Mouse (Mus musculus) forebrain, embryonic 12.5 days (tissue): Measurements from ENCODE around the gene 1600002K03Rik. TPM values are rescaled to one million over a fixed set of nuclear protein-coding genes. Genes with fewer than 3 reads are reported as not detected.
A peak's percentile ranks its signal among the peaks of the same experiment; 100 is the strongest.

Experiments used
- ATAC-seq: fragments of 200-750 bp; cut with Nextera tagmentation; 2 replicates; pipeline ENCODE4 v1.8.0; 2017; ENCODE audit warnings: moderate TSS enrichment; ENCODE audit not compliant: low FRiP score
- H3K27ac ChIP-seq: fragments of 300-500 bp; sonication (generic); 2 replicates; pipeline ENCODE4 v1.5.1; 2016; ENCODE audit warnings: mild to moderate bottlenecking
- H3K27me3 ChIP-seq: fragments of 300-500 bp; sonication (generic); 2 replicates; pipeline ENCODE4 v1.6.1; 2016; ENCODE audit warnings: mild to moderate bottlenecking
- H3K36me3 ChIP-seq: fragments of 300-500 bp; sonication (generic); replicated peaks from 2 replicates; pipeline ENCODE4 v1.6.1; 2016; ENCODE audit warnings: mild to moderate bottlenecking
- H3K4me1 ChIP-seq: fragments of 300-500 bp; sonication (generic); 2 replicates; pipeline ENCODE4 v1.6.1; 2016
- H3K4me2 ChIP-seq: fragments of 300-500 bp; sonication (generic); 2 replicates; pipeline ENCODE4 v1.6.1; 2016; ENCODE audit warnings: mild to moderate bottlenecking, moderate library complexity
- H3K4me3 ChIP-seq: fragments of 300-500 bp; sonication (generic); replicated peaks from 2 replicates; pipeline ENCODE4 v1.5.1; 2016; ENCODE audit warnings: mild to moderate bottlenecking
- H3K9ac ChIP-seq: fragments of 300-500 bp; sonication (generic); 2 replicates; pipeline ENCODE4 v1.6.1; 2016; ENCODE audit warnings: mild to moderate bottlenecking
- H3K9me3 ChIP-seq: fragments of 300-500 bp; sonication (generic); 2 replicates; pipeline ENCODE4 v1.6.1; 2016
- WGBS: fragments of 180-500 bp; shearing (Covaris S2); methylation state at CpG from one replicate; pipeline ENCODE4 v1.1.7; 2016; 5-methylcytosine and 5-hydroxymethylcytosine counted together
- polyA plus RNA-seq: library from polyadenylated mRNA; unstranded; fragments of >200 nt; fragmentation: Nextera tagmentation; extraction: Ambion mirVana; gene quantifications from 2 replicates; pipeline ENCODE4 v1.2.1, GENCODE M21; 2016

The 1600002K03Rik gene
- polyA plus RNA-seq, 1 experiment from 2014 or later: 11.1 TPM

- WGBS: 65% methylated on average over 15 of the region's 15 CpGs
- Histone ChIP-seq H3K4me2 (no peak overlapping the region), H3K27me3 (peaks cover 47% of the 10 kb centered on the region), H3K36me3 (peaks cover 30% of the 10 kb centered on the region), H3K4me3 (no peak overlapping the region), H3K9ac (0 out of 2 replicates have a peak overlapping the region, but pooled peaks have one; percentile 36), H3K9me3 (no peaks in the 10 kb centered on the region), H3K27ac (no peak overlapping the region), H3K4me1 (peaks cover 55% of the 10 kb centered on the region)
- ATAC-seq: no peak
These were observed 15.8 kb downstream of the 1600002K03Rik start for GRCm38 (mm10) chr10:80188453-80189024.

- H3K27ac ChIP-seq: peak overlapping the region; percentile 85
- H3K4me3 ChIP-seq: peak overlapping the region; percentile 45
- peaks cover 47% of the 10 kb centered on the region for H3K27me3 ChIP-seq
- H3K4me2 ChIP-seq: peak overlapping the region; percentile 74
- peak; percentile 57; the same call in 1 of the 2 replicates for ATAC-seq
- peaks cover 30% of the 10 kb centered on the region for H3K36me3 ChIP-seq
- H3K4me1 ChIP-seq: peaks cover 67% of the 10 kb centered on the region
- peak overlapping the region; percentile 74 for H3K9ac ChIP-seq
- 2% methylated on average over 21 of the region's 21 CpGs for WGBS
- H3K9me3 ChIP-seq: no peaks in the 10 kb centered on the region
These were observed 17.3 kb downstream of the 1600002K03Rik start for GRCm38 (mm10) chr10:80189999-80190398.

GRCm38 (mm10) chr10:80190491-80191051 lies 17.8 kb downstream of the 1600002K03Rik start:
- under 1% methylated on average over 48 of the region's 48 CpGs for WGBS
- Histone ChIP-seq H3K9ac (peak overlapping the region; percentile 74), H3K4me3 (peak overlapping the region; percentile 45), H3K27me3 (peaks cover 47% of the 10 kb centered on the region), H3K4me1 (peaks cover 65% of the 10 kb centered on the region), H3K27ac (peak overlapping the region; percentile 85), H3K9me3 (no peaks in the 10 kb centered on the region), H3K4me2 (peak overlapping the region; percentile 74), H3K36me3 (peaks cover 30% of the 10 kb centered on the region)
- peak; percentile 55 for ATAC-seq

DNA sequence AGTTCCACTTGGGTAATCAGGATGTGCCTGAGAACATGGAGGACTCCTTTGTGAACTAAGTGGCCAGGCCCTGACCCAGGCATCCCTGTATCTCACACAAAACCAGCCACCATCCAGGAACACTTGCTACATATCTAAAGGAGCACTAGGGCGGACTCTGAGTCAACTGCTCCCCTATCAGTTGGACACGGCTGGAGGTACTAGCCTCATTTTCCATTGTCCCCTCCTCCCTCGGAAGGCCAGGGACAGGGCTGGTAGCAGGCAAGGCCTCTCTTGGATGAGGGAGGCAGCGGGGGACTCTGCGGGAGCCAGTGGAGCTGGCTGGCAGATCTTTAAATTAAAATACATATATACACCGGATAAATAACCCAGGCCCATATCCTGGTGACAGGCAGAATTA lies 21.2 kb downstream of the 1600002K03Rik start:
- Histone ChIP-seq H3K4me1 (peaks cover 74% of the 10 kb centered on the region), H3K36me3 (peaks cover 3% of the 10 kb centered on the region), H3K9me3 (no peaks in the 10 kb centered on the region), H3K9ac (no peak overlapping the region), H3K27ac (peak overlapping the region; percentile 78), H3K4me3 (no peak overlapping the region), H3K4me2 (no peak overlapping the region), H3K27me3 (peaks cover 34% of the 10 kb centered on the region)
- WGBS: 41% methylated on average over 6 of the region's 6 CpGs
- ATAC-seq: no peak

- Histone ChIP-seq H3K4me1 (peaks cover 71% of the 10 kb centered on the region), H3K9me3 (no peaks in the 10 kb centered on the region), H3K27me3 (peaks cover 31% of the 10 kb centered on the region), H3K36me3 (no peaks in the 10 kb centered on the region), H3K4me2 (no peak overlapping the region), H3K4me3 (no peak overlapping the region), H3K9ac (no peak overlapping the region), H3K27ac (peak overlapping the region; percentile 78)
- no peak for ATAC-seq
- WGBS: 7% methylated on average over 8 of the region's 8 CpGs
These were observed 21.7 kb downstream of the 1600002K03Rik start for GRCm38 (mm10) chr10:80194441-80194840.

- WGBS: 85% methylated on average over 1 of the region's 1 CpGs
- Histone ChIP-seq H3K4me2 (no peak overlapping the region), H3K36me3 (no peaks in the 10 kb centered on the region), H3K9me3 (no peaks in the 10 kb centered on the region), H3K4me3 (no peak overlapping the region), H3K9ac (no peak overlapping the region), H3K27me3 (peaks cover 20% of the 10 kb centered on the region; the same call in 1 of the 2 replicates), H3K27ac (no peak overlapping the region), H3K4me1 (peaks cover 65% of the 10 kb centered on the region)
- ATAC-seq: no peak
These were observed 23.4 kb downstream of the 1600002K03Rik start for GRCm38 (mm10) chr10:80196167-80196566.

DNA sequence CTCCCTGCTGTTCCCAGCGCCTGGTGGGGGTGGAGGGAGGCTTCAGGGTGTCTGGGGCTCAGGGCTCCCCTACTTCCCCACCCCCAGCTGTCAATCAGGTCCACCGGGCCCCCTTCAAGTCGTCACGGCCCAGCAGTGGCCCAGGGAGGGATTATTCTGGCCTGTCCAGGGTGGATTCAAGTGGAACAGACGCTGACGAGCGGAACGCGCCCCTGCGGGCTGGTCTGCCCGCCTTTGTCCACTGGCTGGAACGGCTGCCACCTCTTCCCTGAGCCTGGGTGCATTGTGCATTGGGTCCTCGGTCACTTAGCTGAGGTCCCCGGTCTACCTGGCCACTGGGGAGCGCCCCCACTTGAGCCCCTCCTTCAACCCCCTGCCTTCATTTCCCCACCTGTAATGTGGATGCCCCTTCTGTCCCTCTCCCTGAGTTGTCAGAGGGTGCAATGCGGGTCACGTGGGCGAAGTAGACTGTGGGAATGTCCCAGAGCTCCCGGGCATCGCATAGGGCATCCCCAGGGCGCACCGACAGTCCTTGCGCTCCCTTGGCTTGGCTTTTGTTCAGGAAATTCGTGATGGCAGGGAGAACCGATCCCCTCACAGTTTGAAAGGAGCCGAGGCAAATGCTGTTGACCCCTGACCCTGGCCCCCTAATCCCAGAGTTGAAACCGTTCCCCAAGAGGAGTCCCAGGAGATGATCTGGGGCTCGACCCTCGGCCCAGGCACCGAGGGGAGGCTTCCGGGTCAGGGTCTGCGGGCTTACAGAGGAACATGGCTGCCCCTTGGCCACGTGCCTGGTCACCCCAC lies 24.2 kb downstream of the 1600002K03Rik start:
- Histone ChIP-seq H3K9ac (peak overlapping the region; percentile 33; the same call in 1 of the 2 replicates), H3K4me2 (no peak overlapping the region), H3K4me1 (peaks cover 59% of the 10 kb centered on the region), H3K4me3 (no peak overlapping the region), H3K36me3 (no peaks in the 10 kb centered on the region), H3K9me3 (no peaks in the 10 kb centered on the region), H3K27me3 (peaks cover 19% of the 10 kb centered on the region; the same call in 1 of the 2 replicates), H3K27ac (no peak overlapping the region)
- ATAC-seq: no peak
- 33% methylated on average over 33 of the region's 33 CpGs for WGBS

GRCm38 (mm10) chr10:80199440-80200008 lies 26.8 kb downstream of the 1600002K03Rik start:
- Histone ChIP-seq H3K4me3 (no peak overlapping the region), H3K27me3 (peaks cover 10% of the 10 kb centered on the region; the same call in 1 of the 2 replicates)
- 55% methylated on average over 3 of the region's 3 CpGs for WGBS

DNA sequence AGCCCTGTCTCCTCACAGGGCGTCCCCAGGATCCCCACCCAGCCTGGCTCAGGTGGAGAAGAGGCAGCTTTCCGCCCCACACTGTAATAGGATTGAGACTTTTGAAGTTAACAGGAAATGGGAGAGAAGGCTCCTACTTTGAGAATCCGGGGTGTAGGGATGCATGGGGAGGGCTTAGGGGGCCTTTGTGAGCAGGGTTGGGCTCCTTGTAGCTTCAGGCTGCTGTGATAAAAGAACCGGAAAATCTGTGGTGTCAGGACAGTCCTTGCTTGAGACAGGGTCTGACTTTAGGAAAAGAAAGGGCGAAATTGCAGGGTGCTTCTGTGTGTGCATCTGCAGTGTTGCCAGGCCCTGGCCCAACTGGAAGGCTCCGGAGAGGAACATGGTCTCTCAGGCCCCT lies 27.7 kb downstream of the 1600002K03Rik start:
- H3K27me3 ChIP-seq: peaks cover 14% of the 10 kb centered on the region
- no peak for ATAC-seq
- 75% methylated on average over 6 of the region's 6 CpGs for WGBS
- H3K27ac ChIP-seq: no peak overlapping the region
- H3K4me3 ChIP-seq: no peak overlapping the region
- H3K9me3 ChIP-seq: no peaks in the 10 kb centered on the region
- H3K9ac ChIP-seq: no peak overlapping the region
- no peak overlapping the region for H3K4me2 ChIP-seq
- no peaks in the 10 kb centered on the region for H3K36me3 ChIP-seq
- peaks cover 40% of the 10 kb centered on the region for H3K4me1 ChIP-seq

More at GRCm38 (mm10) chr10:80199440-80200008, 26.8 kb downstream of the 1600002K03Rik start:
- Histone ChIP-seq H3K4me1 (peaks cover 48% of the 10 kb centered on the region), H3K9me3 (no peaks in the 10 kb centered on the region), H3K4me2 (no peak overlapping the region), H3K27ac (no peak overlapping the region), H3K9ac (no peak overlapping the region), H3K36me3 (no peaks in the 10 kb centered on the region)
- ATAC-seq: peak; percentile 71

- Histone ChIP-seq H3K9ac (no peak overlapping the region), H3K9me3 (no peaks in the 10 kb centered on the region), H3K27me3 (peaks cover 4% of the 10 kb centered on the region; the same call in 1 of the 2 replicates), H3K36me3 (no peaks in the 10 kb centered on the region), H3K4me2 (no peak overlapping the region), H3K27ac (peak overlapping the region; percentile 67), H3K4me1 (peaks cover 42% of the 10 kb centered on the region), H3K4me3 (no peak overlapping the region)
- 13% methylated on average over 7 of the region's 7 CpGs for WGBS
- ATAC-seq: no peak
These were observed 31.3 kb downstream of the 1600002K03Rik start for GRCm38 (mm10) chr10:80204055-80204454.

DNA sequence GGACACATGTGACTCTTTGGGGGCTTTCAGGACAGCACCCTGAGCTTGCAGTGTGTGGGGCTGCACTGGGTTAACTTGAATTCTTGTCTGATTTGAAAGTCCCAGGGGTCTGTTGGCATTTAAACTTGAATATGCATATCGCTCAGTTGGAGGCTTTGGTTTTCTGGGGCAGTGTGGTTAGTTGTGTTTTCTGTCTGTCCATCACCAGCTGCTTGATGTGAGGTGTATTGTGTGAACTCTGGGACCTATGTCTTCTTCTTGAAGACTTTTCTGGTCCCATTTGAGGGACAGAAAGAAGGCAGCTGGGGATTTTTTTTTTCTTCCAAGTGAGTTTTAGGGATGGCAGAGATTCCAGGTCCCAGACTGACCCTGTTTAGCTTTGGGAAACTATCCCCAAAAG lies 34.5 kb downstream of the 1600002K03Rik start:
- no peak overlapping the region for H3K4me3 ChIP-seq
- H3K4me1 ChIP-seq: peaks cover 37% of the 10 kb centered on the region
- H3K9me3 ChIP-seq: no peaks in the 10 kb centered on the region
- ATAC-seq: no peak
- peaks cover 4% of the 10 kb centered on the region for H3K27me3 ChIP-seq
- H3K36me3 ChIP-seq: no peaks in the 10 kb centered on the region
- no peak overlapping the region for H3K4me2 ChIP-seq
- peak overlapping the region; percentile 17; the same call in 1 of the 2 replicates for H3K9ac ChIP-seq
- H3K27ac ChIP-seq: no peak overlapping the region
- 55% methylated on average over 1 of the region's 1 CpGs for WGBS

GRCm38 (mm10) chr10:80207676-80208075 lies 34.9 kb downstream of the 1600002K03Rik start:
- 50% methylated on average over 10 of the region's 10 CpGs for WGBS
- Histone ChIP-seq H3K4me1 (peaks cover 37% of the 10 kb centered on the region), H3K4me2 (no peak overlapping the region), H3K4me3 (no peak overlapping the region), H3K27me3 (peaks cover 4% of the 10 kb centered on the region), H3K36me3 (no peaks in the 10 kb centered on the region), H3K9me3 (no peaks in the 10 kb centered on the region), H3K9ac (peak overlapping the region; percentile 17; the same call in 1 of the 2 replicates), H3K27ac (no peak overlapping the region)
- ATAC-seq: no peak
